Mouse (Mus musculus) erythroblast, embryonic 14.5 days (primary cell): ENCODE results near the gene Shank2.

ENCODE experiments used
- GATA1 ChIP-seq: IDR thresholded peaks from 2 replicates; pipeline ENCODE4 v1.6.1; 2012; ENCODE audit warnings: low read length, inconsistent platforms, mixed read lengths
- TAL1 ChIP-seq: IDR thresholded peaks from 3 replicates; pipeline ENCODE4 v1.6.1; 2012; ENCODE audit warnings: low read length, inconsistent platforms, mixed read lengths

GRCm38 (mm10) chr7:144409682-144410081 lies 408.0 kb downstream of the Shank2 start:
- TF ChIP-seq TAL1: no peak
- TF ChIP-seq GATA1: no peak
